Mouse (Mus musculus) stomach, embryonic 16.5 days (tissue): ENCODE measurements around the gene Thumpd2. TPM values are rescaled to one million over a fixed set of nuclear protein-coding genes. Genes with fewer than 3 reads are reported as not detected.

Experiments used
- ATAC-seq: fragments of 200-750 bp; cut with Nextera tagmentation; 2 replicates; pipeline ENCODE4 v1.8.0; 2017; ENCODE audit warnings: moderate number of reproducible peaks, moderate TSS enrichment; ENCODE audit not compliant: insufficient read depth, low FRiP score
- H3K27ac ChIP-seq: fragments of 300-500 bp; sonication (generic); 2 replicates; pipeline ENCODE4 v1.5.1; 2014; ENCODE audit warnings: low read length
- H3K27me3 ChIP-seq: fragments of 300-500 bp; sonication (generic); 2 replicates; pipeline ENCODE4 v1.6.1; 2014; ENCODE audit warnings: low read length, control low read depth, mixed read lengths; ENCODE audit not compliant: control insufficient read depth, insufficient read depth
- H3K36me3 ChIP-seq: fragments of 300-500 bp; sonication (generic); 2 replicates; pipeline ENCODE4 v1.6.1; 2014; ENCODE audit warnings: low read length; ENCODE audit not compliant: control insufficient read depth, insufficient read depth
- H3K4me1 ChIP-seq: fragments of 300-500 bp; sonication (generic); 2 replicates; pipeline ENCODE4 v1.6.1; 2014; ENCODE audit warnings: low read length, control low read depth, mixed read lengths; ENCODE audit not compliant: control insufficient read depth, insufficient read depth
- H3K4me2 ChIP-seq: fragments of 300-500 bp; sonication (generic); 2 replicates; pipeline ENCODE4 v1.6.1; 2014; ENCODE audit warnings: low read depth, low read length, mixed read lengths
- H3K4me3 ChIP-seq: fragments of 300-500 bp; sonication (generic); replicated peaks from 2 replicates; pipeline ENCODE4 v1.5.1; 2014; ENCODE audit warnings: mild to moderate bottlenecking, low read length
- H3K9ac ChIP-seq: fragments of 300-500 bp; sonication (generic); 2 replicates; pipeline ENCODE4 v1.6.1; 2014; ENCODE audit warnings: low read length
- H3K9me3 ChIP-seq: fragments of 300-500 bp; sonication (generic); replicated peaks from 2 replicates; pipeline ENCODE4 v1.6.1; 2016; ENCODE audit warnings: low read length, control low read depth; ENCODE audit not compliant: control insufficient read depth
- WGBS: fragments of 180-500 bp; shearing (Covaris S2); extraction: QIAGEN DNeasy Blood & Tissue Kit; methylation state at CpG from one replicate; pipeline ENCODE4 v1.1.7; 2014; 5-methylcytosine and 5-hydroxymethylcytosine counted together
- polyA plus RNA-seq: library from polyadenylated mRNA; unstranded; fragments of >200 nt; fragmentation: Nextera tagmentation; extraction: Ambion mirVana; gene quantifications from 2 replicates; pipeline ENCODE4 v1.2.1, GENCODE M21; 2015

The Thumpd2 gene
- polyA plus RNA-seq, 1 experiment from 2014 or later = 12.9 TPM

DNA sequence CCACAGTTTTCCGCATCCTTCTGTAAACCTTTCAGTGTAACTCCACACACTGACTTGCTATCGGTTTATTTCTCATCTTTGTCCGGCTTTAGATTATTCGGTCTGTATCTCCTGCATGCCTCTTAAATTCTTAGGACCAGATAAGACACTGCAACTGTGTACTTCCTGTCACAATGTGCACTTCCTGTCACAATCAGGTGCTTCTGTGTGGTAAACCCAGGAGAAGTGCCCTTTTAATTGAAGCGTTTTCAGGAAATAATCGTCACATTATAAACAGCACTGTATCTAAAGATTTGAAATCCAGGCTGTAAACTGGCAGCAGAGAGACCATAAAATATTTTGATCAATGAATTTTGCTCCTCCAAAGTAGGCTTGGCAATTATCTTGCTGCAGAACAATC, 19.8 kb downstream of the Thumpd2 start:
- Histone ChIP-seq H3K27me3 (no peaks in the 10 kb centered on the region), H3K36me3 (no peaks in the 10 kb centered on the region), H3K9me3 (no peaks in the 10 kb centered on the region), H3K9ac (no peak overlapping the region), H3K4me1 (0 out of 2 replicates have a peak, but pooled peaks cover 4% of the 10 kb centered on the region), H3K4me3 (no peak overlapping the region), H3K27ac (no peak overlapping the region), H3K4me2 (no peak overlapping the region)
- WGBS = 90% methylated on average over 6 of the region's 6 CpGs
- ATAC-seq = no peak

DNA sequence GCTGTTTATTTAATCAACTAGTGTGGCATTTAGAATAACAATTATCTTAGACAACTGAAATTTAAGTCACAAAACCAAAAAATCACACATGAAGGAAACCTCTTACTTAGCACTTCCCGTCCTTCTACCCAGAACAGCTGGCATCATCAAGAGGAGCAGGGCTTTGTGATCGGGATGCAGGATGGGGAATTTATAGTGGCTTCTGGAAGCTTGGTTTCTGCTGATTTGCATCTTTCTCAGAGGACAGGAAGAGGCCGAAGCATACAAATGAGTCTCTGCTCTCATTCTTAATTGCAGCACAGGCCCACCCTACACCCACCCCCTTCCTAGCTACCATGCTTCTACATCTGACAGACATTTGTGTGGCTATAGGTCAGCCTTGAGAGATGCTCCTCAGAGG, 20.5 kb downstream of the Thumpd2 start:
- H3K27me3 ChIP-seq = no peaks in the 10 kb centered on the region
- no peaks in the 10 kb centered on the region for H3K36me3 ChIP-seq
- 87% methylated on average over 3 of the region's 3 CpGs for WGBS

DNA sequence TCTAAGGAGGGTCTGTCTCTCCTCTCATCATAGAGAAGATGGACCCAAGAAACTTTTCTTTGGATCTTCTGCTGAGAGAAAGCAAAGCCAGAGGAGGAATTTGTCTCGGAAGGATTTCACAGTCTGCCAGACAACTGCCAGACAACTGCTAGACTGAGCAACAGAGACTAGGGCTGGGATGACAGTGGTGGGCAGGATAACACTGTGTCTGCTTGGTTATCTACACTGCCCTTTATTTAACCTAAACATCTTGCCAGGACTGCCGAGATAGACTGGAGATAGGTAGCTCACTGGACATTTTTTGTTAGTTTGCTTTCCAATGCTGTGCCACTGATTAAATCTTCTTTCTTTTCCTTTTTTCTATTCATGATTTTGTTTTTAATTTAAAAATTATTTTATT, 23.2 kb downstream of the Thumpd2 start:
- Histone ChIP-seq H3K36me3 (no peaks in the 10 kb centered on the region), H3K4me3 (no peak overlapping the region), H3K27me3 (no peaks in the 10 kb centered on the region), H3K4me2 (no peak overlapping the region), H3K9ac (no peak overlapping the region), H3K9me3 (no peaks in the 10 kb centered on the region), H3K27ac (no peak overlapping the region), H3K4me1 (no peaks in the 10 kb centered on the region)
- ATAC-seq = no peak
- WGBS = 58% methylated on average over 2 of the region's 2 CpGs

More for the DNA sequence above, 20.5 kb downstream of the Thumpd2 start:
- Histone ChIP-seq H3K9ac (no peak overlapping the region), H3K4me1 (0 out of 2 replicates have a peak, but pooled peaks cover 4% of the 10 kb centered on the region), H3K27ac (no peak overlapping the region), H3K4me2 (no peak overlapping the region), H3K9me3 (no peaks in the 10 kb centered on the region), H3K4me3 (no peak overlapping the region)
- ATAC-seq = no peak

DNA sequence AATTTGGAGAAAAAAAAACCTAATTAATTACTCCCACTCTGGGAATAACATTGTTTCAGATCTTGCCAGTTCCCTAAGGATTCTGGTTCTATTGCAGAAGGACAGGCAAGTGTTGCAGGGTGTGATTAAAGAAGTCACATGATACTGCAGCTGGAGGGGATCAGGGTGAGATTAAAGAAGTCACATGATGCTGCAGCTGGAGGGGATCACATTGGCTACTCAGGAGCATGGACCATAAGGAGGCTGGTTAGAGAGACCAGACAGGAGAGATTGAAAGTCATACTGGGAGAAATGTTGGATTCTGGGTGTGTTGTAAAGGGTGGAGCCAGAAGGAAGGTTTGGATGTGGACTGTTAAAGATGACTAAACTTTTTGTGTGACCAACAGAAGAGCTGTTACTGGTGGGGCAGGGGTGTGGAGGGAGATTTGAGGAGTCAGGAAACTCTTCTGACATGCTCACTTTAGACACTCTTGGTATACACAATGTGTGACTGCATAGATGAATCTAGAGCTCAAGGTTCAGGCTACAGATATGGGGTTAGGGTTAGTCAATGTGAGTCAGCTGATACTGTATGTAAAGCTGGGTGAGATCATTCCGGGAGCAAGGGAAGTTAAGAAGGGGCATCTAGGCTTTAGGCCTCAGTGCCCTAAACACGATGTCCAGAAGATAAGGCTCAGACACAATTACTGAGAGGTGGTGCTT, 26.0 kb downstream of the Thumpd2 start:
- 84% methylated on average over 2 of the region's 2 CpGs for WGBS

DNA sequence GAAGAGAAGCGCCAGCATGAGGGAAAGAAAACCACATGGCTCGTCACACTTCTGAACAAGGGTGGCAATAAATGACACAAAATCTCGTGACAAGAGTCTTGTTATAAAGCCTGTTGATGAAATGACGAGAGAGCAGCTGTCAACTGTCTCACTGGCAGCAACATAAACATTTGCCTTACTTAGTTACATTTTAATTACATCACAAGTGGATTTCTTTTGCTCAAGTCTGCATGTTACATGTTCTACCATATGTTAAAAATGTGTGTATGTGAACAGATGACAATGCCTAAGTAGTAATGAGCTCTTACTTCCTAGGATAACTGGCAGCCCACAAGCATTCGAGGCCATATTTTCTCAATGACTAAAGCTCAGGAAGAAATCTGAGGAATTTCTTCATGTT, 29.5 kb downstream of the Thumpd2 start:
- no peak for ATAC-seq
- no peak overlapping the region for H3K4me3 ChIP-seq
- no peaks in the 10 kb centered on the region for H3K27me3 ChIP-seq
- H3K9me3 ChIP-seq = no peaks in the 10 kb centered on the region
- no peak overlapping the region for H3K9ac ChIP-seq
- no peak overlapping the region for H3K4me2 ChIP-seq
- no peaks in the 10 kb centered on the region for H3K4me1 ChIP-seq
- 69% methylated on average over 5 of the region's 5 CpGs for WGBS
- H3K27ac ChIP-seq = no peak overlapping the region
- H3K36me3 ChIP-seq = 0 out of 2 replicates have a peak, but pooled peaks cover 3% of the 10 kb centered on the region

More for the DNA sequence above, 26.0 kb downstream of the Thumpd2 start:
- Histone ChIP-seq H3K4me3 (no peak overlapping the region), H3K27ac (no peak overlapping the region), H3K9ac (no peak overlapping the region), H3K4me2 (no peak overlapping the region), H3K9me3 (no peaks in the 10 kb centered on the region), H3K4me1 (no peaks in the 10 kb centered on the region), H3K36me3 (0 out of 2 replicates have a peak, but pooled peaks cover 3% of the 10 kb centered on the region), H3K27me3 (no peaks in the 10 kb centered on the region)
- no peak for ATAC-seq

DNA sequence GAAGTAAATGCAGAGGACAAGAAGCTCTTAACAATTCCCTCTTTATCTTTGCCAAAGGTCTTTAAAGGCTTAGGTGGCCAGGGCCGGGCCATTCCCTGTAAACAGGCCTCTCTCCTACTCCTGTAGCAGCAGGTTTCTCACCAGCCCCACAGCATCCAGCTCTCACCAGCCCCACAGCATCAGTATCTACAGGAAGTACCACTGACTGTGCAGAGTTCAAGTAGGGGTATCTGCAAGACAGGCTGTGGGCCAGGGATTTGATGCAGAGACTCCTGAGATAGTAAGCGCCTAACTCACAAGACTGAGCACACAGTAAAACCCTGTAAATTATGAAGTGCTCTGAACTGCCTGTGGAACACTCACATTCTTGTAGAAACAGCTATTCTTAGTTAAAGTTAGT, 31.9 kb downstream of the Thumpd2 start:
- Histone ChIP-seq H3K9ac (no peak overlapping the region), H3K4me1 (no peaks in the 10 kb centered on the region), H3K4me2 (no peak overlapping the region), H3K4me3 (no peak overlapping the region), H3K27ac (no peak overlapping the region), H3K9me3 (no peaks in the 10 kb centered on the region), H3K27me3 (no peaks in the 10 kb centered on the region), H3K36me3 (0 out of 2 replicates have a peak, but pooled peaks cover 3% of the 10 kb centered on the region)
- WGBS = 64% methylated on average over 2 of the region's 2 CpGs
- ATAC-seq = no peak

DNA sequence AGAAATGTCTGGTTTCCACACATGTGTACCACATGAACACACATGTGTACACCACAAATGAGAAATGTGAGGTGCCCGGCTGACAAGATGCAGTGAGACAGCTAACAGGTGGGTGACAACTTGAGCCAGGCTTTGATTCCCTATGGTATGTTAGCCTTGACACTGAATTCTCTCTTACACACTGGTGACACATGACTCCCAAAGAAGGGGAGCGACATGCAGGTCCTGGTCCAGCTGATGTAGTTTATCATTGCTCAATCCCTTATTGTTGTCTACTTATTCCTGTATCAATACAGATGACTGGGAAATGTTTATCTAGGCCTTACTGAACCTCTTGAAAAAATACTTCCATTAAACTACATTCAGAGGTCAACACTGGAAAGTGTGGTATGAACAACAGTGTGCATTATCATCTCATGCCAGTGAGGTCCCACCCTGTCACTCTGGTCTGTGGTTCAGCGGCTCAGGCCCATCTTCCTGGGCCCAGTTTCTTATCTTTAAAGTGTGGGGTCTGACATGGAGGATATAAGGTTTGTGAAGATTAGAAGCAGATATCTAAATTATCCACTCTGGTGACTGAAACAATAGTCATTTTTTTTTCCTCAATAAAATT, 32.9 kb downstream of the Thumpd2 start:
- no peak overlapping the region for H3K4me2 ChIP-seq
- H3K9me3 ChIP-seq = no peaks in the 10 kb centered on the region
- H3K36me3 ChIP-seq = 0 out of 2 replicates have a peak, but pooled peaks cover 3% of the 10 kb centered on the region
- 79% methylated on average over 3 of the region's 3 CpGs for WGBS
- no peak for ATAC-seq
- no peaks in the 10 kb centered on the region for H3K4me1 ChIP-seq
- no peaks in the 10 kb centered on the region for H3K27me3 ChIP-seq
- H3K27ac ChIP-seq = no peak overlapping the region
- no peak overlapping the region for H3K9ac ChIP-seq
- H3K4me3 ChIP-seq = no peak overlapping the region

DNA sequence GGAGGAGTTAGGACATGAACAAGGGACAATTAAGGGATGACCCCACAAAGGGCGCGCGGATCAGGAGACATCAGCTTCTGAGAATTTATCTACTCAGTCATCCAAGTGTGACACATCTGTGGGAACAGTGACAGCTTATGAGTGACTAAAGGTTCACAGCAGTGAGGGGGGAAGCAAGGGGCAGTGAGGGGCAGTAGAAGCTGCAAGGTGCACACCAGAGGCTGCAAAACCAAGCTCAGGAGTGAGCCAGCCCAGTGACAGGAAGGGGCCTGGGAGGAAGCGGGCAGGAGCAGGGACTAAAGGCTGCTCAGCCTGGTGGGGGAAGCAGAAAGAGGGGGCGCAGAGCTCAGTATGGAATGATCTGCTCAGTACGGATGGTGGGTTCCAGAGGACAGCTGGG, 37.6 kb downstream of the Thumpd2 start:
- no peak overlapping the region for H3K4me2 ChIP-seq
- no peaks in the 10 kb centered on the region for H3K9me3 ChIP-seq
- no peak overlapping the region for H3K9ac ChIP-seq
- 94% methylated on average over 6 of the region's 6 CpGs for WGBS
- no peaks in the 10 kb centered on the region for H3K4me1 ChIP-seq
- no peak for ATAC-seq
- no peaks in the 10 kb centered on the region for H3K27me3 ChIP-seq
- H3K27ac ChIP-seq = no peak overlapping the region
- no peak overlapping the region for H3K4me3 ChIP-seq
- H3K36me3 ChIP-seq = peaks cover 5% of the 10 kb centered on the region; the same call in 1 of the 2 replicates

DNA sequence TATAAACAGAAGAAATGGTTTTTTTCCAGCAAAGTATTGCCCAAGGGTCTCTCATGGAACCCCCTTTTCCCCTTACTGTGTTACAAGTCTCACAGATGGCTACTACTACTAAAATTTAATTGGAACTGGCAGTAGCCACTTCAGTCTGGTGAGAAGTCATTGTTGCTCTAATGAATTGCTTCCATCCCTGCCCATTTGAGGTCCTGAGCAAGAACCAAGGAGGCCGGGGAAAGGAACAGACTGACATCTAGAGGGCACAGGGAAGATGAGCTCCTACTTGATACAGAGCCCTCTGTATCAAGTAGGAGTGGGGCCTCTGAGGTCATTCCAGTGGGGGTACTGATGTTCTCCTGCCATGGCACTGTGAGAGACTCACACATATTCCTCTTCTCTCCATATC, 47.8 kb downstream of the Thumpd2 start:
- H3K27ac ChIP-seq = no peak overlapping the region
- ATAC-seq = no peak
- H3K4me1 ChIP-seq = no peaks in the 10 kb centered on the region
- H3K4me3 ChIP-seq = no peak overlapping the region
- 60% methylated on average over 1 of the region's 1 CpGs for WGBS
- no peaks in the 10 kb centered on the region for H3K9me3 ChIP-seq
- no peak overlapping the region for H3K4me2 ChIP-seq
- no peak overlapping the region for H3K9ac ChIP-seq
- no peaks in the 10 kb centered on the region for H3K27me3 ChIP-seq
- no peaks in the 10 kb centered on the region for H3K36me3 ChIP-seq
